Mouse (Mus musculus) heart, embryonic 12.5 days (tissue): ENCODE results near the gene Fbxw2. TPM values are rescaled to one million over a fixed set of nuclear protein-coding genes. Genes with fewer than 3 reads are reported as not detected.
"Not testable (repeated sequence)": the region's sequence is repeated elsewhere in the genome, so short reads cannot be mapped to it uniquely, and the experiment has no call there.

Experiments used
- ATAC-seq: fragments of 200-750 bp; cut with Nextera tagmentation; 2 replicates; pipeline ENCODE4 v1.8.0; 2017; ENCODE audit warnings: moderate TSS enrichment, moderate library complexity; ENCODE audit not compliant: insufficient number of reproducible peaks, low FRiP score
- H3K27ac ChIP-seq: fragments of 300-500 bp; sonication (generic); 2 replicates; pipeline ENCODE4 v1.5.1; 2016; ENCODE audit warnings: mild to moderate bottlenecking, moderate library complexity; ENCODE audit not compliant: poor library complexity, severe bottlenecking
- H3K27me3 ChIP-seq: fragments of 300-500 bp; sonication (generic); replicated peaks from 2 replicates; pipeline ENCODE4 v1.6.1; 2016; ENCODE audit warnings: mild to moderate bottlenecking, moderate library complexity
- H3K36me3 ChIP-seq: fragments of 300-500 bp; sonication (generic); 2 replicates; pipeline ENCODE4 v1.6.1; 2016; ENCODE audit warnings: mild to moderate bottlenecking, moderate library complexity
- H3K4me1 ChIP-seq: fragments of 300-500 bp; sonication (generic); replicated peaks from 2 replicates; pipeline ENCODE4 v1.6.1; 2016; ENCODE audit warnings: mild to moderate bottlenecking
- H3K4me2 ChIP-seq: fragments of 300-500 bp; sonication (generic); 2 replicates; pipeline ENCODE4 v1.6.1; 2016; ENCODE audit warnings: mild to moderate bottlenecking, moderate library complexity
- H3K4me3 ChIP-seq: fragments of 300-500 bp; sonication (generic); 2 replicates; pipeline ENCODE4 v1.5.1; 2016; ENCODE audit warnings: mild to moderate bottlenecking
- H3K9ac ChIP-seq: fragments of 300-500 bp; sonication (generic); 2 replicates; pipeline ENCODE4 v1.6.1; 2016; ENCODE audit warnings: mild to moderate bottlenecking, moderate library complexity
- H3K9me3 ChIP-seq: fragments of 300-500 bp; sonication (generic); replicated peaks from 2 replicates; pipeline ENCODE4 v1.6.1; 2016; ENCODE audit warnings: mild to moderate bottlenecking, moderate library complexity
- WGBS: fragments of 180-500 bp; shearing (Covaris S2); methylation state at CpG from one replicate; pipeline ENCODE4 v1.1.7; 2016; 5-methylcytosine and 5-hydroxymethylcytosine counted together
- polyA plus RNA-seq: library from polyadenylated mRNA; unstranded; fragments of >200 nt; fragmentation: Nextera tagmentation; extraction: Ambion mirVana; gene quantifications from 2 replicates; pipeline ENCODE4 v1.2.1, GENCODE M21; 2016

The Fbxw2 gene
- polyA plus RNA-seq, 1 experiment from 2014 or later, result 66.9 TPM

GRCm38 (mm10) chr2:34840143-34840542, 14.0 kb upstream of the Fbxw2 start:
- not testable (repeated sequence) for ATAC-seq

GRCm38 (mm10) chr2:34835669-34836068, 9.6 kb upstream of the Fbxw2 start:
- Histone ChIP-seq H3K36me3 (no peaks in the 10 kb centered on the region), H3K27me3 (peaks cover 7% of the 10 kb centered on the region; the same call in 1 of the 2 replicates), H3K4me3 (no peak overlapping the region), H3K4me2 (no peak overlapping the region), H3K9ac (no peak overlapping the region), H3K9me3 (0 out of 2 replicates have a peak, but pooled peaks cover 3% of the 10 kb centered on the region), H3K27ac (no peak overlapping the region), H3K4me1 (no peaks in the 10 kb centered on the region)
- 71% methylated on average over 3 of the region's 3 CpGs for WGBS
- ATAC-seq, result no peak

More at GRCm38 (mm10) chr2:34840143-34840542, 14.0 kb upstream of the Fbxw2 start:
- H3K27me3 ChIP-seq, H3K27ac ChIP-seq, H3K9ac ChIP-seq, H3K9me3 ChIP-seq, H3K4me3 ChIP-seq, H3K4me1 ChIP-seq, H3K36me3 ChIP-seq, H3K4me2 ChIP-seq: not testable (repeated sequence)
- 71% methylated on average over 5 of the region's 5 CpGs for WGBS

DNA sequence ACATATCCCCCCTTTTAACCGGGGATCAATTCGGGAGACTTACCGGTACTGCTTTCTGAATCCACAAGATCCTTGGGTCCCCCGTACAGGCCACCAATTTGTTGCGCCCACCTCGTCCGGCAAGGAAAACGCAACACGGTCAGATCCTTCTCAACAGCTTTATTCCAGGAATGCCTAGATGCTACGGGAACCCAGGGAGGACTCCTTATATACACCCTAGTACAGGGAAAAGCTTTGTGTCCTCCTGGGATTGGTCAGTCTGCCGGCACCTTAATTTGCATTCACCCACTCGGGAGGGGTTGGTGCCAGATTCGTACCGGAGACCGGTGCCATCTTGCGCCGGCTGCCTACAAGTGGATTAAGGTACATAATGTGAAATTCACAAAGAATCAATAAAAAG, 7.5 kb upstream of the Fbxw2 start:
- 85% methylated on average over 17 of the region's 17 CpGs for WGBS

DNA sequence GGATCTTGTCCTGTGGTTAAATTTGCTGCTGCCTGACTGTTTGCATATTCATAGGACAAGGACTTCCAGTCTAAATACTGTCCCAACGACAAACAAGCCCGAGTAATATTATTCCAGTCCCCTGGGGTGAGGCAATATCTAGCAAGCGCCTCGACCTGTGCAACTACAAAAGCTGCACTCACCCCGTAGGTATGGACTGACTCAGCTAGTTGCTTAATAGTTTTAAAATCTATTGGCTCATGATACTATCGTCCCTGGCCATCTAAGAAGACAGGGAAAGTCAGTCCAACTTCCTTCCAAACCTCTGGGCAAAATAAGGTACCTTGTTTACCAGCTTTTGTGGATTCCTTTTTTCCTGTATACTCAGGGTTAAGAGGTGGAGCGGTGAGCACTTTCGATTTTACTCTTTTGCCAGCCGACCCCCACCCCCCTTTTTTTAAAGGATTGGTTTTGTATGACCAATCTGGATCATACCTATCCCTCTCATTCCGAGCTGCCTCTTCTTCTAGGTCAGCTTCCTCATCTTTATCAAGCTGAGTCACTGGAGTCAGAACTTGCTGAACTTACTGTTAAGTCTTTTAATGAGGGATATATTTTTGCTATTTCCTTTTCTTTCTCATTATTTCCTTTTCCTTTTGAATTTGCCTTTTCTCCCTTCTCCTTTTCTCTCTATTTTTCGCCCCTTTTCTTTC, 6.8 kb upstream of the Fbxw2 start, which contains the start of gene Gm34653:
TSS of gene Gm34653 (plus strand) at position 242 of the 692 bp plus-strand sequence.
- H3K27ac ChIP-seq, H3K9me3 ChIP-seq, H3K27me3 ChIP-seq, H3K4me3 ChIP-seq, H3K4me2 ChIP-seq, H3K4me1 ChIP-seq, ATAC-seq, H3K9ac ChIP-seq, H3K36me3 ChIP-seq: not testable (repeated sequence)
- 61% methylated on average over 11 of the region's 11 CpGs for WGBS

More for the DNA sequence above, 7.5 kb upstream of the Fbxw2 start:
- Histone ChIP-seq H3K4me1 (no peaks in the 10 kb centered on the region), H3K36me3 (no peaks in the 10 kb centered on the region), H3K27me3 (peaks cover 7% of the 10 kb centered on the region; the same call in 1 of the 2 replicates), H3K9ac (no peak overlapping the region), H3K9me3 (peaks cover 3% of the 10 kb centered on the region; the same call in 1 of the 2 replicates), H3K27ac (no peak overlapping the region), H3K4me3 (no peak overlapping the region), H3K4me2 (no peak overlapping the region)
- ATAC-seq, result no peak

DNA sequence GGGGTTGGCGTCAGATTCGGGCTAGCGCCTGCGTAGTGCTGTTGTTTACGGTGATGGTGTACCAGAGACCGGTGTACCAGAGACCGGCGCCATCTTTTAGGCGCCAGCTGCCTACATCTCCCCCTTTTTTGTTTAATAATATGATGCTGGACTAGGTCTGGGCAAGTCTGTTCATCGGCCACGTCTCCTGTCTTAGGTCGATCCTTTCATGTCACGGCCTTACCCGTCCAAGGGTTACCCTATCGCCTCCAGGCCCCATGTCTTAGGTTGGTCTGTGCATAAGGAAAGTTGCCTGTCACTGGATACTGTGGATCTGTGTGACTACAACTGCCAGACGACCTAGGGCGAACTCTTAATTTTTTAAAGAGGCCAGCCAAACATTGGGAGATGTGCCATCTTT, 4.0 kb upstream of the Fbxw2 start:
- H3K4me2 ChIP-seq, H3K27me3 ChIP-seq, H3K36me3 ChIP-seq, H3K27ac ChIP-seq, H3K9me3 ChIP-seq, H3K9ac ChIP-seq, H3K4me3 ChIP-seq, H3K4me1 ChIP-seq, ATAC-seq: not testable (repeated sequence)
- 92% methylated on average over 17 of the region's 17 CpGs for WGBS

GRCm38 (mm10) chr2:34828026-34828425, 1.9 kb upstream of the Fbxw2 start:
- no peak overlapping the region for H3K4me3 ChIP-seq

GRCm38 (mm10) chr2:34827591-34827990, 1.5 kb upstream of the Fbxw2 start:
- H3K27me3 ChIP-seq, result peaks cover 8% of the 10 kb centered on the region; the same call in 1 of the 2 replicates
- no peak overlapping the region for H3K9ac ChIP-seq
- WGBS, result 80% methylated on average over 4 of the region's 4 CpGs
- no peak overlapping the region for H3K27ac ChIP-seq
- peaks cover 2% of the 10 kb centered on the region for H3K36me3 ChIP-seq
- peaks cover 14% of the 10 kb centered on the region for H3K4me1 ChIP-seq
- H3K4me3 ChIP-seq, result no peak overlapping the region
- no peaks in the 10 kb centered on the region; the same call in 1 of the 2 replicates for H3K9me3 ChIP-seq
- no peak for ATAC-seq
- H3K4me2 ChIP-seq, result no peak overlapping the region

More at GRCm38 (mm10) chr2:34828026-34828425, 1.9 kb upstream of the Fbxw2 start:
- Histone ChIP-seq H3K4me1 (peaks cover 14% of the 10 kb centered on the region), H3K27me3 (peaks cover 8% of the 10 kb centered on the region; the same call in 1 of the 2 replicates), H3K9me3 (no peaks in the 10 kb centered on the region; the same call in 1 of the 2 replicates), H3K9ac (no peak overlapping the region), H3K27ac (no peak overlapping the region), H3K4me2 (no peak overlapping the region), H3K36me3 (no peaks in the 10 kb centered on the region)
- WGBS, result 77% methylated on average over 1 of the region's 1 CpGs
- no peak for ATAC-seq

- 35% methylated on average over 20 of the region's 21 CpGs for WGBS
Observed at GRCm38 (mm10) chr2:34826460-34827231, 535 bp upstream of the Fbxw2 start.

GRCm38 (mm10) chr2:34818492-34818891, 7.6 kb downstream of the Fbxw2 start:
- Histone ChIP-seq H3K36me3 (peaks cover 59% of the 10 kb centered on the region), H3K27me3 (no peaks in the 10 kb centered on the region), H3K4me3 (no peak overlapping the region), H3K4me1 (no peaks in the 10 kb centered on the region), H3K27ac (no peak overlapping the region), H3K9me3 (no peaks in the 10 kb centered on the region), H3K4me2 (no peak overlapping the region), H3K9ac (no peak overlapping the region)
- 90% methylated on average over 2 of the region's 2 CpGs for WGBS
- no peak for ATAC-seq

More at GRCm38 (mm10) chr2:34826460-34827231, 535 bp upstream of the Fbxw2 start:
- no peaks in the 10 kb centered on the region; the same call in 1 of the 2 replicates for H3K9me3 ChIP-seq
- H3K9ac ChIP-seq, result 0 out of 2 replicates have a peak overlapping the region, but pooled peaks have one; percentile 58
- no peak overlapping the region; the same call in 1 of the 2 replicates for H3K27ac ChIP-seq
- peaks cover 8% of the 10 kb centered on the region for H3K36me3 ChIP-seq
- H3K27me3 ChIP-seq, result peaks cover 8% of the 10 kb centered on the region; the same call in 1 of the 2 replicates
- peaks cover 14% of the 10 kb centered on the region for H3K4me1 ChIP-seq
- peak overlapping the region; percentile 92 for H3K4me3 ChIP-seq
- peak overlapping the region; percentile 92 for H3K4me2 ChIP-seq
- ATAC-seq, result no peak

DNA sequence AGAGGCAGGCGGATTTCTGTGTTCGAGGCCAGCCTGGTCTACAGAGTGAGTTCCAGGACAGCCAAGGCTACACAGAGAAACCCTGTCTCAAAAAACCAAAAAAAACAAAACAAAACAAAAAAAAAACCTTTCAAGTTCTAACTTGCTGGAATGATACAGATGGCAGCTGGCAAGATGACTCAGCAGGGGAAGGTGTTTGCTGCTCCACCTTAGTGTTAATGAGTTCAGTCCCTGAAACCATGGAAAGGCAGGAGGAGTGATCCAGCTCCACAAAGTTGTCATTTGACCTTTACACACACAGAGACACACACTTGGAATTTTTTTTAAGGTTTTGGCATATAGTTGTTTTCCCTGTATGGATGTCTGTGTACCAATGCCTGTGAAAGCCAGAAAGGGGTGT, 10.2 kb downstream of the Fbxw2 start:
- H3K9me3 ChIP-seq, H3K4me3 ChIP-seq, ATAC-seq, H3K4me1 ChIP-seq, H3K27ac ChIP-seq, H3K4me2 ChIP-seq, H3K9ac ChIP-seq, H3K27me3 ChIP-seq: not testable (repeated sequence)
- peaks cover 62% of the 10 kb centered on the region for H3K36me3 ChIP-seq
- WGBS, result 93% methylated on average over 2 of the region's 2 CpGs

- no peak overlapping the region for H3K4me2 ChIP-seq
- no peak overlapping the region for H3K4me3 ChIP-seq
- peaks cover 57% of the 10 kb centered on the region for H3K36me3 ChIP-seq
- no peaks in the 10 kb centered on the region for H3K4me1 ChIP-seq
- no peak overlapping the region for H3K27ac ChIP-seq
- H3K9me3 ChIP-seq, result no peaks in the 10 kb centered on the region
- no peaks in the 10 kb centered on the region for H3K27me3 ChIP-seq
- ATAC-seq, result no peak
- no peak overlapping the region for H3K9ac ChIP-seq
- 82% methylated on average over 7 of the region's 7 CpGs for WGBS
Observed at GRCm38 (mm10) chr2:34812706-34813105, 13.4 kb downstream of the Fbxw2 start.
